ENCODE assay signal across 12 mouse cellular contexts in the genomic region with DNA sequence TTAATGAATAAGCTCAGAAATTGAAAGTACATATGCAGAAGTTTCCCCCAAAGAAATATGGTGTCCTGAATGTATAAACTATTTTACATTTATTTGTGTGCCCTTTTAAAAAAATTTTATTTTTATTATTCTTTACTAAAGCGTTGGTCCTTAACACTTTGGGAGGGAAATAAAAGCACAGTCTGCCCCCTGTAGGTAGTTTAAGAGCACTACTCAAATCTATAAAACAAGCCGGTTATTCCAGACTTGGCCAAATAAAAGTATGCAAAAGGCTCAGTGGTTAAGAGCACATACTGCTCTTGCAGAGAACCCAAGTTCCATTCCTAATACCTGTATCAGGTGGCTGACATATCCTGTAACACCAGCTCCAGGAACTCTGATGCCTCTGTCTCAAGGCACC.
DNase-seq lines count a peak whose midpoint lies in the region; ATAC-seq and TF ChIP-seq lines count a peak whose summit lies in the region.
"Had no signal": no experiment of that assay in that cellular context is flagged by ENCODE, and none has a peak within 500 bp of the region (broad histone marks: within the 10 kb centered on the region; RNA-seq: fewer than 3 reads in every experiment).

No protein-coding gene starts in this region.

- CTCF ChIA-PET in Patski (lab: Charles Lee): interaction anchor here (1.9 kb wide), 1 partner anchor 634 kb away, joined by 4 read pairs; no protein-coding TSS in a partner anchor

- intact Hi-C loops in left cerebral cortex, adult 2 months (cut with DNase I): no loop called here

- no peak for DNase-seq in left cerebral cortex, adult 2 months (ENCODE audit: extremely low spot score in 1 of 2, low spot score in 2 of 2)
- DNase-seq in left cerebral cortex, adult 18-20 months (ENCODE audit: low spot score in 2 of 2): no peak
- DNase-seq in CH12.LX (ENCODE audit: extremely low read depth) (peak; percentile 31), Patski (ENCODE audit: low read depth, low spot score) (no peak)
- peak; percentile 17 for DNase-seq in forebrain, postnatal 0 days
- no peak for DNase-seq in cerebellum, adult 9-11 months
- DNase-seq in kidney, postnatal 25 days: no peak
- DNase-seq in kidney, postnatal 14 days: no peak
- DNase-seq: gastrocnemius, postnatal 36 days had no signal

- H3K27ac ChIP-seq in left cerebral cortex, adult 2 months: no peak overlapping the region
- H3K27ac ChIP-seq in CH12.LX (ENCODE audit: insufficient read depth, low read depth): no peak overlapping the region
- no peak overlapping the region for H3K27ac ChIP-seq in forebrain, postnatal 0 days (ENCODE audit: low read depth, low read length)
- H3K27ac ChIP-seq: embryonic facial prominence, embryonic 12.5 days; limb, embryonic 15.5 days had no signal

- no peaks in the 10 kb centered on the region for H3K9me3 ChIP-seq in CH12.LX (replicated peaks; ENCODE audit: low read length)
- no peaks in the 10 kb centered on the region for H3K9me3 ChIP-seq in forebrain, postnatal 0 days (ENCODE audit: low read length)
- H3K9me3 ChIP-seq: embryonic facial prominence, embryonic 12.5 days; limb, embryonic 15.5 days had no signal

- TF ChIP-seq EP300 in CH12.LX (IDR thresholded peaks at IDR 0.05; ENCODE audit: low read length): no peak

- TF ChIP-seq RAD21 in CH12.LX (IDR thresholded peaks at IDR 0.05; ENCODE audit: low read depth, low read length): peak; percentile 42

- TF ChIP-seq POLR2A in CH12.LX (IDR thresholded peaks at IDR 0.05; ENCODE audit: low read depth, low read length): no peak

- no peaks in the 10 kb centered on the region for H3K36me3 ChIP-seq in CH12.LX (replicated peaks in 1 of 2; ENCODE audit: control insufficient read depth in 1 of 2, insufficient read depth in 1 of 2, low read length in 1 of 2)
- peaks cover 13% of the 10 kb centered on the region; the same call in 1 of the 2 replicates for H3K36me3 ChIP-seq in forebrain, postnatal 0 days (ENCODE audit: insufficient read depth)
- H3K36me3 ChIP-seq: embryonic facial prominence, embryonic 12.5 days; limb, embryonic 15.5 days had no signal

- no peaks in the 10 kb centered on the region for H3K79me2 ChIP-seq in CH12.LX (replicated peaks; ENCODE audit: control insufficient read depth, extremely low read depth, insufficient read depth, poor library complexity, severe bottlenecking)

- ATAC-seq in Patski: no peak
- ATAC-seq in forebrain, postnatal 0 days: peak; percentile 27
- ATAC-seq: midbrain, embryonic 16.5 days had no signal

- dilution Hi-C loops in CH12.LX (cut with MboI; ENCODE audit: extremely low pct_ligation_motif_present, extremely low pct_unique_long_range_greater_than_20kb, low sequenced_read_pairs): no loop called here

- in situ Hi-C loops in CH12.LX (cut with MboI; ENCODE audit: low pct_ligation_motif_present, low pct_unique_long_range_greater_than_20kb, low sequenced_read_pairs) (no loop called here), Patski (cut with MboI; ENCODE audit: low pct_unique_long_range_greater_than_20kb) (no loop called here)

- H3K27me3 ChIP-seq in CH12.LX (replicated peaks) (no peaks in the 10 kb centered on the region), Patski (no peaks in the 10 kb centered on the region)
- H3K27me3 ChIP-seq in forebrain, postnatal 0 days (ENCODE audit: insufficient read depth, low read length): no peaks in the 10 kb centered on the region
- H3K27me3 ChIP-seq: embryonic facial prominence, embryonic 12.5 days; limb, embryonic 15.5 days had no signal

- POLR2A ChIA-PET in Patski (lab: Charles Lee): no interaction called here

- peak; percentile 46 for TF ChIP-seq CTCF in left cerebral cortex, adult 2 months (IDR thresholded peaks at IDR 0.05)
- TF ChIP-seq CTCF in CH12.LX (conservative IDR thresholded peaks at IDR 0.05 in 1 of 2, IDR thresholded peaks at IDR 0.05 in 1 of 2; ENCODE audit: low read depth in 2 of 2, low read length in 2 of 2): peak in 1 of 2 experiments; percentile 44; a peak in 2 of 4 replicates
- TF ChIP-seq CTCF in Patski (IDR thresholded peaks at IDR 0.05): peak; percentile 51
- TF ChIP-seq CTCF in forebrain, postnatal 0 days (IDR thresholded peaks at IDR 0.05; ENCODE audit: low read depth): peak; percentile 41

- no peak overlapping the region for H3K4me2 ChIP-seq in CH12.LX (ENCODE audit: insufficient read depth, low read depth, poor library complexity, severe bottlenecking)
- no peak overlapping the region for H3K4me2 ChIP-seq in forebrain, postnatal 0 days (ENCODE audit: low read depth)
- H3K4me2 ChIP-seq: embryonic facial prominence, embryonic 12.5 days; limb, embryonic 15.5 days had no signal

- no peak overlapping the region for H3K4me3 ChIP-seq in left cerebral cortex, adult 2 months
- H3K4me3 ChIP-seq in CH12.LX (replicated peaks in 1 of 3; ENCODE audit: low read depth in 2 of 3, low read length in 2 of 3, poor library complexity in 1 of 3): no peak overlapping the region
- H3K4me3 ChIP-seq in forebrain, postnatal 0 days (ENCODE audit: low read depth, low read length): no peak overlapping the region
- H3K4me3 ChIP-seq: embryonic facial prominence, embryonic 12.5 days; limb, embryonic 15.5 days had no signal

- peaks cover 0 to 5% of the 10 kb centered on the region in 2 experiments; a peak in 1 of 4 replicates for H3K4me1 ChIP-seq in CH12.LX (ENCODE audit: control insufficient read depth in 1 of 2, insufficient read depth in 2 of 2)
- H3K4me1 ChIP-seq in forebrain, postnatal 0 days (ENCODE audit: insufficient read depth): no peaks in the 10 kb centered on the region
- H3K4me1 ChIP-seq: embryonic facial prominence, embryonic 12.5 days; limb, embryonic 15.5 days had no signal

- no peak overlapping the region for H3K9ac ChIP-seq in CH12.LX (ENCODE audit: insufficient read depth, low read depth)
- no peak overlapping the region for H3K9ac ChIP-seq in forebrain, postnatal 0 days
- H3K9ac ChIP-seq: embryonic facial prominence, embryonic 12.5 days; limb, embryonic 15.5 days had no signal

- 53% methylated on average over 2 of the region's 2 CpGs for WGBS in forebrain, postnatal 0 days

TF ChIP-seq in CH12.LX, 34 proteins besides CTCF, POLR2A, EP300 and RAD21:
- TF ChIP-seq MAFK (IDR thresholded peaks at IDR 0.05; ENCODE audit: insufficient replicate concordance, low read length) (no peak), SMC3 (IDR thresholded peaks at IDR 0.05; ENCODE audit: low read depth, low read length) (peak; percentile 36)

Comparison
In these comparisons a context has a peak if more than half of its experiments do, and no peak if none do; other contexts are left out.
1. DNase-seq: peak in CH12.LX (single experiment) and forebrain, postnatal 0 days (single experiment); none in left cerebral cortex, adult 2 months (0 of 2), left cerebral cortex, adult 18-20 months (0 of 2), Patski (single experiment), cerebellum, adult 9-11 months (single experiment), kidney, postnatal 25 days (0 of 2) and kidney, postnatal 14 days (single experiment).